Comparison of ENCODE assay signal across 8 mouse cellular contexts in genomic region chr7:19077761-19078160, GRCm38 (mm10). TPM values are rescaled to one million over a fixed set of nuclear protein-coding genes. Genes with fewer than 3 reads are reported as not detected.
DNase-seq lines count a peak whose midpoint lies in the region; ATAC-seq and TF ChIP-seq lines count a peak whose summit lies in the region.

No protein-coding gene starts in this region.

- peak; percentile 78 for DNase-seq in MEL-GATA-1-ER (ENCODE audit: extremely low read depth, low read depth)
- DNase-seq in liver, embryonic 13.5 days = no peak
- no peak for DNase-seq in left cerebral cortex, postnatal 14 days (ENCODE audit: low spot score in 2 of 2)
- no peak for DNase-seq in urinary bladder, postnatal 25 days (ENCODE audit: low spot score)
- DNase-seq in ovary, adult 18-20 months (ENCODE audit: low spot score) = no peak

- intact Hi-C loops in left cerebral cortex, postnatal 14 days (cut with DNase I) = no loop called here

- no peaks in the 10 kb centered on the region for H3K27me3 ChIP-seq in C2C12 (ENCODE audit: control insufficient read depth, insufficient read depth, insufficient read length)
- no peaks in the 10 kb centered on the region for H3K27me3 ChIP-seq in heart, embryonic 14.5 days (ENCODE audit: control insufficient read depth, insufficient read depth, low read length)
- H3K27me3 ChIP-seq in liver, embryonic 13.5 days = peaks cover 35% of the 10 kb centered on the region
- no peaks in the 10 kb centered on the region; the same call in 1 of the 2 replicates for H3K27me3 ChIP-seq in neural tube, embryonic 14.5 days (ENCODE audit: control insufficient read depth, insufficient read depth, low read length)

- WGBS in heart, embryonic 14.5 days = 76% methylated on average over 14 of the region's 14 CpGs
- 23% methylated on average over 14 of the region's 14 CpGs for WGBS in liver, embryonic 13.5 days (ENCODE audit: insufficient replicate concordance)
- WGBS in neural tube, embryonic 14.5 days = 89% methylated on average over 14 of the region's 14 CpGs

- peak overlapping the region; percentile 92 for H3K4me2 ChIP-seq in heart, embryonic 14.5 days (ENCODE audit: low read length)
- peak overlapping the region; percentile 94 for H3K4me2 ChIP-seq in liver, embryonic 13.5 days
- H3K4me2 ChIP-seq in neural tube, embryonic 14.5 days (ENCODE audit: low read depth, low read length) = peak overlapping the region; percentile 73

- H3K9ac ChIP-seq in heart, embryonic 14.5 days (ENCODE audit: low read length) = peak overlapping the region; percentile 99
- H3K9ac ChIP-seq in liver, embryonic 13.5 days = 0 out of 2 replicates have a peak overlapping the region, but pooled peaks have one; percentile 22
- H3K9ac ChIP-seq in neural tube, embryonic 14.5 days (replicated peaks; ENCODE audit: low read depth, low read length) = no peak overlapping the region; the same call in 1 of the 2 replicates

- peak overlapping the region; percentile 44 for H3ac ChIP-seq in C2C12 (ENCODE audit: control insufficient read depth, insufficient read length, low read depth)

- peaks cover 24% of the 10 kb centered on the region for H3K36me3 ChIP-seq in C2C12 (ENCODE audit: control insufficient read depth, insufficient read depth)
- H3K36me3 ChIP-seq in heart, embryonic 14.5 days (ENCODE audit: control insufficient read depth, insufficient read depth, low read length) = peaks cover 50% of the 10 kb centered on the region
- H3K36me3 ChIP-seq in liver, embryonic 13.5 days = peaks cover 50% of the 10 kb centered on the region
- H3K36me3 ChIP-seq in neural tube, embryonic 14.5 days (ENCODE audit: control insufficient read depth, insufficient read depth, low read length) = peaks cover 38% of the 10 kb centered on the region

- H3K4me3 ChIP-seq in C2C12 (ENCODE audit: insufficient read depth, poor library complexity, severe bottlenecking) = peak overlapping the region; percentile 71
- H3K4me3 ChIP-seq in heart, embryonic 14.5 days (ENCODE audit: control insufficient read depth in 1 of 2, insufficient read depth in 1 of 2, low read depth in 1 of 2, low read length in 2 of 2) = peak overlapping the region; percentile 4 to 84; a peak in 2 of 4 replicates
- peak overlapping the region; percentile 80 for H3K4me3 ChIP-seq in liver, embryonic 13.5 days (replicated peaks)
- H3K4me3 ChIP-seq in neural tube, embryonic 14.5 days (ENCODE audit: low read depth, low read length) = peak overlapping the region; percentile 100; the same call in 1 of the 2 replicates

- peaks cover 19 to 36% of the 10 kb centered on the region in 2 experiments for H3K4me1 ChIP-seq in heart, embryonic 14.5 days (ENCODE audit: control insufficient read depth in 2 of 2, insufficient read depth in 2 of 2, low read length in 2 of 2)
- peaks cover 54% of the 10 kb centered on the region for H3K4me1 ChIP-seq in liver, embryonic 13.5 days (replicated peaks)
- peaks cover 15% of the 10 kb centered on the region; the same call in 1 of the 2 replicates for H3K4me1 ChIP-seq in neural tube, embryonic 14.5 days (ENCODE audit: control insufficient read depth, insufficient read depth, low read length)

- peaks cover 68% of the 10 kb centered on the region for H3K79me2 ChIP-seq in C2C12 (ENCODE audit: control insufficient read depth, insufficient read depth)

- H3K9me3 ChIP-seq in heart, embryonic 14.5 days (ENCODE audit: control insufficient read depth, low read length) = no peaks in the 10 kb centered on the region
- no peaks in the 10 kb centered on the region for H3K9me3 ChIP-seq in liver, embryonic 13.5 days (replicated peaks)
- no peaks in the 10 kb centered on the region for H3K9me3 ChIP-seq in neural tube, embryonic 14.5 days (ENCODE audit: control insufficient read depth, low read length)

- H3K79me3 ChIP-seq in C2C12 (ENCODE audit: low read depth) = peaks cover 33% of the 10 kb centered on the region

- no peak for ATAC-seq in heart, embryonic 14.5 days (ENCODE audit: insufficient number of reproducible peaks, insufficient read depth, low FRiP score, low read depth)
- no peak for ATAC-seq in liver, embryonic 13.5 days (ENCODE audit: low read depth)
- ATAC-seq in neural tube, embryonic 14.5 days (ENCODE audit: low read depth) = no peak

- no peak for TF ChIP-seq CTCF in C2C12 (IDR thresholded peaks at IDR 0.05; ENCODE audit: control insufficient read depth, insufficient read depth, insufficient read length)

- H3K27ac ChIP-seq in heart, embryonic 14.5 days (replicated peaks in 1 of 2; ENCODE audit: control insufficient read depth in 1 of 2, insufficient read depth in 1 of 2, low read depth in 2 of 2, low read length in 2 of 2) = peak overlapping the region in 1 of 2 experiments; percentile 91; a peak in 1 of 4 replicates
- H3K27ac ChIP-seq in liver, embryonic 13.5 days = no peak overlapping the region
- H3K27ac ChIP-seq in neural tube, embryonic 14.5 days (ENCODE audit: low read depth, low read length) = no peak overlapping the region

TF ChIP-seq in C2C12, 6 proteins besides CTCF, POLR2A, EP300 and RAD21:
- no peak for TF ChIP-seq MYOD1 (IDR thresholded peaks at IDR 0.05; ENCODE audit: control insufficient read depth, insufficient read length, low read depth)
- TF ChIP-seq MAX (IDR thresholded peaks at IDR 0.05) = no peak
- TF ChIP-seq FOSL1 (IDR thresholded peaks at IDR 0.05; ENCODE audit: insufficient read depth, low read length, poor library complexity, severe bottlenecking) = no peak
- no peak for TF ChIP-seq CEBPB (IDR thresholded peaks at IDR 0.05; ENCODE audit: low read depth)
- no peak for TF ChIP-seq MYOG (IDR thresholded peaks at IDR 0.05; ENCODE audit: control insufficient read depth, extremely low read depth, insufficient read length)
- no peak for TF ChIP-seq USF1 (IDR thresholded peaks at IDR 0.05; ENCODE audit: low read depth)

RNA-seq across cellular contexts. Expression of gene Dmwd, which starts 1.7 kb away (rescaled TPM):
- 83.1 TPM for polyA plus RNA-seq in C2C12 (2012; fragmentation: generic; extraction: Trizol)
- polyA plus RNA-seq in heart, embryonic 14.5 days (2014; fragmentation: Nextera tagmentation; extraction: Ambion mirVana) = 19.6 and 20.4 TPM in 2 replicates
- 3.2 and 4.2 TPM in 2 replicates for polyA plus RNA-seq in liver, embryonic 13.5 days (2015; fragmentation: Nextera tagmentation; extraction: Ambion mirVana)
- 30.2 and 35.2 TPM in 2 replicates for polyA plus RNA-seq in neural tube, embryonic 14.5 days (2014; fragmentation: Nextera tagmentation; extraction: Ambion mirVana)
- total RNA-seq in left cerebral cortex, postnatal 14 days (2021) = 100 to 1,000 TPM; 151 to 162 TPM

RNA-seq across cellular contexts. Expression of gene Dmpk, which starts 5.9 kb away (rescaled TPM):
- polyA plus RNA-seq in C2C12 (2012; fragmentation: generic; extraction: Trizol) = 120 TPM
- polyA plus RNA-seq in heart, embryonic 14.5 days (2014; fragmentation: Nextera tagmentation; extraction: Ambion mirVana) = 31.1 and 36.0 TPM in 2 replicates
- 8.5 and 10.1 TPM in 2 replicates for polyA plus RNA-seq in liver, embryonic 13.5 days (2015; fragmentation: Nextera tagmentation; extraction: Ambion mirVana)
- 7.1 and 9.4 TPM in 2 replicates for polyA plus RNA-seq in neural tube, embryonic 14.5 days (2014; fragmentation: Nextera tagmentation; extraction: Ambion mirVana)
- 10 to 100 TPM; 34.3 to 36.7 TPM for total RNA-seq in left cerebral cortex, postnatal 14 days (2021)

RNA-seq across cellular contexts. Expression of gene Six5, which starts 16.6 kb away (rescaled TPM):
- 1.6 TPM for polyA plus RNA-seq in C2C12 (2012; fragmentation: generic; extraction: Trizol)
- 7.3 and 8.3 TPM in 2 replicates for polyA plus RNA-seq in heart, embryonic 14.5 days (2014; fragmentation: Nextera tagmentation; extraction: Ambion mirVana)
- polyA plus RNA-seq in liver, embryonic 13.5 days (2015; fragmentation: Nextera tagmentation; extraction: Ambion mirVana) = 0.67 and 0.82 TPM in 2 replicates
- 1.3 and 2.4 TPM in 2 replicates for polyA plus RNA-seq in neural tube, embryonic 14.5 days (2014; fragmentation: Nextera tagmentation; extraction: Ambion mirVana)
- total RNA-seq in left cerebral cortex, postnatal 14 days (2021) = 1 to 10 TPM; 1.6 TPM

RNA-seq across cellular contexts. Expression of gene Rsph6a, which starts 23.3 kb away (rescaled TPM):
- polyA plus RNA-seq in C2C12 (2012; fragmentation: generic; extraction: Trizol) = 0.09 TPM
- not detected in 2 replicates for polyA plus RNA-seq in heart, embryonic 14.5 days (2014; fragmentation: Nextera tagmentation; extraction: Ambion mirVana)
- not detected in 2 replicates for polyA plus RNA-seq in liver, embryonic 13.5 days (2015; fragmentation: Nextera tagmentation; extraction: Ambion mirVana)
- not detected in 2 replicates for polyA plus RNA-seq in neural tube, embryonic 14.5 days (2014; fragmentation: Nextera tagmentation; extraction: Ambion mirVana)
- under 1 TPM; 0.29 to 0.49 TPM for total RNA-seq in left cerebral cortex, postnatal 14 days (2021)

RNA-seq across cellular contexts. Expression of gene Gm4969, which starts 40.4 kb away (rescaled TPM):
- not detected for polyA plus RNA-seq in C2C12 (2012; fragmentation: generic; extraction: Trizol)
- polyA plus RNA-seq in heart, embryonic 14.5 days (2014; fragmentation: Nextera tagmentation; extraction: Ambion mirVana) = 1.2 TPM in 2 replicates
- polyA plus RNA-seq in liver, embryonic 13.5 days (2015; fragmentation: Nextera tagmentation; extraction: Ambion mirVana) = 0.17 and 0.30 TPM in 2 replicates
- 5.9 and 9.9 TPM in 2 replicates for polyA plus RNA-seq in neural tube, embryonic 14.5 days (2014; fragmentation: Nextera tagmentation; extraction: Ambion mirVana)
- under 1 TPM; 0.48 to 0.76 TPM for total RNA-seq in left cerebral cortex, postnatal 14 days (2021)

Comparison
In these comparisons a context has a peak if more than half of its experiments do, and no peak if none do; other contexts are left out.
1. H3K4me3 ChIP-seq: peak in every context shown above with its lines; median percentile 100 in neural tube, embryonic 14.5 days; 80 in liver, embryonic 13.5 days; 71 in C2C12; 44 in heart, embryonic 14.5 days.